Mouse (Mus musculus) mature B cell (primary cell): ENCODE measurements around the gene Amer3.
"Not testable (repeated sequence)": the region's sequence is repeated elsewhere in the genome, so short reads cannot be mapped to it uniquely, and the experiment has no call there.

Experiments used
- in situ Hi-C: fragments of 300-500 bp; cut with MboI; formaldehyde crosslinking; loops from 2 replicates; pipeline ENCODE4 v1.14.3; 2019

Gene Amer3

GRCm38 (mm10) chr1:34601323-34602047 lies 22.0 kb downstream of the Amer3 start:
- in situ Hi-C loops: no loop called here

GRCm38 (mm10) chr1:34602363-34602762 lies 22.9 kb downstream of the Amer3 start:
- in situ Hi-C loops: no loop called here

GRCm38 (mm10) chr1:34613801-34614200 lies 34.3 kb downstream of the Amer3 start:
- in situ Hi-C loops: no loop called here

GRCm38 (mm10) chr1:34620116-34620515 lies 40.7 kb downstream of the Amer3 start:
- in situ Hi-C loops: not testable (repeated sequence)

GRCm38 (mm10) chr1:34620761-34621160 lies 41.3 kb downstream of the Amer3 start:
- in situ Hi-C loops: not testable (repeated sequence)

GRCm38 (mm10) chr1:34635711-34636110 lies 56.3 kb downstream of the Amer3 start:
- in situ Hi-C loops: no loop called here
